Comparison of ENCODE assay signal across 13 mouse cellular contexts in genomic region chr9:48663052-48663433, GRCm38 (mm10). TPM values are rescaled to one million over a fixed set of nuclear protein-coding genes. Genes with fewer than 3 reads are reported as not detected.
DNase-seq lines count a peak whose midpoint lies in the region; ATAC-seq and TF ChIP-seq lines count a peak whose summit lies in the region.
"Had no signal": no experiment of that assay in that cellular context is flagged by ENCODE, and none has a peak within 500 bp of the region (broad histone marks: within the 10 kb centered on the region; RNA-seq: fewer than 3 reads in every experiment).

No protein-coding gene starts in this region.

- 0 out of 2 replicates have a peak, but pooled peaks cover 3% of the 10 kb centered on the region for H3K27me3 ChIP-seq in forebrain, embryonic 15.5 days

- no peak for TF ChIP-seq CTCF in layer of hippocampus, adult 2 months (conservative IDR thresholded peaks at IDR 0.05)

- no peak overlapping the region; the same call in 1 of the 2 replicates for H3K4me3 ChIP-seq in layer of hippocampus, adult 2 months
- H3K4me3 ChIP-seq in forebrain, embryonic 15.5 days = no peak overlapping the region
- H3K4me3 ChIP-seq: liver, embryonic 15.5 days; myocyte had no signal

- ATAC-seq in forebrain, embryonic 15.5 days (replicated peaks) = peak; percentile 52
- ATAC-seq: CD4-positive, CD25-positive, alpha-beta regulatory T cell, adult 4 months had no signal

- 7% methylated on average over 13 of the region's 13 CpGs for WGBS in forebrain, embryonic 15.5 days

- DNase-seq in layer of hippocampus, adult 2 months (ENCODE audit: low spot score in 2 of 2) = no peak
- DNase-seq in layer of hippocampus, adult 9-11 months = no peak
- DNase-seq in mesoderm, embryonic 11.5 days (ENCODE audit: low read depth, low spot score) = peak; percentile 66
- DNase-seq in retina, embryonic 14.5 days (ENCODE audit: low spot score) = peak; percentile 74
- no peak for DNase-seq in c-Kit-positive CD71-positive TER-119-positive erythroid progenitor cells, embryonic 14.5 days (ENCODE audit: low spot score)
- DNase-seq in adrenal gland, adult 8-10 months = no peak
- DNase-seq in kidney, postnatal 25 days = no peak
- DNase-seq: right cerebral cortex, postnatal 14 days had no signal

- H3K4me2 ChIP-seq in forebrain, embryonic 15.5 days (replicated peaks) = peak overlapping the region; percentile 27
- H3K4me2 ChIP-seq: liver, embryonic 15.5 days had no signal

- no peaks in the 10 kb centered on the region for H3K36me3 ChIP-seq in forebrain, embryonic 15.5 days
- H3K36me3 ChIP-seq: liver, embryonic 15.5 days had no signal

- H3K4me1 ChIP-seq in forebrain, embryonic 15.5 days = peaks cover 22% of the 10 kb centered on the region
- H3K4me1 ChIP-seq: liver, embryonic 15.5 days had no signal

- H3K9ac ChIP-seq in forebrain, embryonic 15.5 days (replicated peaks) = no peak overlapping the region
- H3K9ac ChIP-seq: liver, embryonic 15.5 days had no signal

- peak overlapping the region; percentile 79 for H3K27ac ChIP-seq in layer of hippocampus, adult 2 months
- H3K27ac ChIP-seq in forebrain, embryonic 15.5 days (replicated peaks) = peak overlapping the region; percentile 69
- H3K27ac ChIP-seq: liver, embryonic 15.5 days had no signal

- H3K9me3 ChIP-seq in forebrain, embryonic 15.5 days = no peaks in the 10 kb centered on the region
- H3K9me3 ChIP-seq: liver, embryonic 15.5 days had no signal

RNA-seq across cellular contexts. Expression of gene Nnmt, which starts 58.1 kb away (rescaled TPM):
- total RNA-seq in layer of hippocampus, adult 2 months (2021) = 1 to 10 TPM; 1.7 to 1.9 TPM
- 0.42 and 0.74 TPM in 2 replicates for polyA plus RNA-seq in forebrain, embryonic 15.5 days (2015; fragmentation: Nextera tagmentation; extraction: Ambion mirVana)
- 10 to 100 TPM; 19.8 to 41.2 (median 25.1) TPM for total RNA-seq in adrenal gland, adult 8-10 months (2022)
- total RNA-seq: hematopoietic stem cell, adult 5-6 weeks had no signal
- polyA plus RNA-seq: CD4-positive, CD25-positive, alpha-beta regulatory T cell, adult 4 months had no signal

Comparison
In these comparisons a context has a peak if more than half of its experiments do, and no peak if none do; other contexts are left out.
1. DNase-seq: peak in mesoderm, embryonic 11.5 days (single experiment) and retina, embryonic 14.5 days (single experiment); none in layer of hippocampus, adult 2 months (0 of 2), layer of hippocampus, adult 9-11 months (single experiment), c-Kit-positive CD71-positive TER-119-positive erythroid progenitor cells, embryonic 14.5 days (single experiment), adrenal gland, adult 8-10 months (single experiment) and kidney, postnatal 25 days (0 of 2).
2. RNA of gene Nnmt, which starts 58.1 kb away (total RNA-seq): 19.8 to 41.2 TPM in adrenal gland, adult 8-10 months; 1.7 to 1.9 TPM in layer of hippocampus, adult 2 months; every median in the first group is over 4 times any median in the second.